ENCODE assay signal across 11 mouse cellular contexts in genomic region chr11:4197691-4198090, GRCm38 (mm10). TPM values are rescaled to one million over a fixed set of nuclear protein-coding genes. Genes with fewer than 3 reads are reported as not detected.
A peak's percentile ranks its signal among the peaks of the same experiment; 100 is the strongest.
DNase-seq lines count a peak whose midpoint lies in the region; ATAC-seq lines count a peak whose summit lies in the region.
"Had no signal": no experiment of that assay in that cellular context is flagged by ENCODE, and none has a peak within 500 bp of the region (broad histone marks: within the 10 kb centered on the region; RNA-seq: fewer than 3 reads in every experiment).

No protein-coding gene starts in this region.

- H3K27ac ChIP-seq in heart, embryonic 11.5 days (ENCODE audit: low read depth, low read length), result no peak overlapping the region
- H3K27ac ChIP-seq in brown adipose tissue, adult 24 weeks (replicated peaks; ENCODE audit: low read depth, low read length), result peak overlapping the region; percentile 17; the same call in 1 of the 2 replicates
- H3K27ac ChIP-seq: forebrain, embryonic 13.5 days; hindbrain, embryonic 10.5 days; midbrain, embryonic 15.5 days had no signal

- ATAC-seq in heart, embryonic 11.5 days (replicated peaks; ENCODE audit: insufficient number of reproducible peaks, low FRiP score, low TSS enrichment), result no peak
- ATAC-seq: forebrain, embryonic 13.5 days; midbrain, embryonic 15.5 days had no signal

- H3K9me3 ChIP-seq in heart, embryonic 11.5 days (replicated peaks; ENCODE audit: control insufficient read depth, low read length), result no peaks in the 10 kb centered on the region
- H3K9me3 ChIP-seq: forebrain, embryonic 13.5 days; hindbrain, embryonic 10.5 days; midbrain, embryonic 15.5 days had no signal

- no peak overlapping the region for H3K4me2 ChIP-seq in heart, embryonic 11.5 days
- H3K4me2 ChIP-seq: forebrain, embryonic 13.5 days; midbrain, embryonic 15.5 days had no signal

- no peaks in the 10 kb centered on the region for H3K36me3 ChIP-seq in heart, embryonic 11.5 days (ENCODE audit: control insufficient read depth, insufficient read depth, low read length)
- H3K36me3 ChIP-seq: hindbrain, embryonic 10.5 days; midbrain, embryonic 15.5 days had no signal

- peak; percentile 96 for DNase-seq in heart, adult 11 months
- DNase-seq in 3134 (ENCODE audit: extremely low read depth, insufficient read length, low spot score), result peak; percentile 61
- peak; percentile 83 to 94 for DNase-seq in kidney, postnatal 25 days
- no peak for DNase-seq in gastrocnemius, adult 18-20 months (ENCODE audit: low spot score)
- DNase-seq in neural tube, embryonic 10.5 days (ENCODE audit: extremely low spot score, low spot score), result no peak
- no peak for DNase-seq in thymus, postnatal 4 days

- no peaks in the 10 kb centered on the region for H3K4me1 ChIP-seq in heart, embryonic 11.5 days (ENCODE audit: control insufficient read depth, insufficient read depth, low read length)
- peaks cover 19% of the 10 kb centered on the region for H3K4me1 ChIP-seq in brown adipose tissue, adult 24 weeks (ENCODE audit: control insufficient read depth, insufficient read depth, insufficient read length, low read length)
- H3K4me1 ChIP-seq: forebrain, embryonic 13.5 days; midbrain, embryonic 15.5 days had no signal

- 85% methylated on average over 1 of the region's 1 CpGs for WGBS in heart, embryonic 11.5 days (ENCODE audit: insufficient replicate concordance)

- H3K27me3 ChIP-seq in heart, embryonic 11.5 days (ENCODE audit: control insufficient read depth, insufficient read depth, low read length), result no peaks in the 10 kb centered on the region
- H3K27me3 ChIP-seq: forebrain, embryonic 13.5 days; midbrain, embryonic 15.5 days had no signal

- H3K4me3 ChIP-seq in heart, embryonic 11.5 days (ENCODE audit: low read depth, low read length), result no peak overlapping the region
- no peak overlapping the region for H3K4me3 ChIP-seq in brown adipose tissue, adult 24 weeks (ENCODE audit: insufficient read depth, low read depth, low read length)
- H3K4me3 ChIP-seq: forebrain, embryonic 13.5 days; hindbrain, embryonic 10.5 days; midbrain, embryonic 15.5 days had no signal

- no peak overlapping the region for H3K9ac ChIP-seq in heart, embryonic 11.5 days (ENCODE audit: low read depth, low read length)
- H3K9ac ChIP-seq: forebrain, embryonic 13.5 days; midbrain, embryonic 15.5 days had no signal

RNA-seq across cellular contexts. Expression of gene Tbc1d10a, which starts 11.1 kb away (rescaled TPM):
- polyA plus RNA-seq in heart, embryonic 11.5 days (2014; fragmentation: Nextera tagmentation; extraction: Ambion mirVana), result 8.5 and 10.1 TPM in 2 replicates
- 2.4 and 2.9 TPM in 2 replicates for polyA plus RNA-seq in brown adipose tissue, adult 24 weeks (2012; ENCODE audit: insufficient read depth, insufficient read length, missing spikeins)
- total RNA-seq in gastrocnemius, adult 18-20 months (2021), result 1 to 10 TPM; 3.5 to 3.8 TPM

RNA-seq across cellular contexts. Expression of gene Castor1, which starts 20.3 kb away (rescaled TPM):
- polyA plus RNA-seq in heart, embryonic 11.5 days (2014; fragmentation: Nextera tagmentation; extraction: Ambion mirVana), result 2.2 and 2.5 TPM in 2 replicates
- 2.4 and 3.4 TPM in 2 replicates for polyA plus RNA-seq in brown adipose tissue, adult 24 weeks (2012; ENCODE audit: insufficient read depth, insufficient read length, missing spikeins)
- 1 to 10 TPM; 1.8 to 2.9 TPM for total RNA-seq in gastrocnemius, adult 18-20 months (2021)

RNA-seq across cellular contexts. Expression of gene Sf3a1, which starts 37.5 kb away (rescaled TPM):
- polyA plus RNA-seq in heart, embryonic 11.5 days (2014; fragmentation: Nextera tagmentation; extraction: Ambion mirVana), result 44.7 and 47.9 TPM in 2 replicates
- polyA plus RNA-seq in brown adipose tissue, adult 24 weeks (2012; ENCODE audit: insufficient read depth, insufficient read length, missing spikeins), result 7.3 and 13.4 TPM in 2 replicates
- 10 to 100 TPM; 15.0 to 18.6 TPM for total RNA-seq in gastrocnemius, adult 18-20 months (2021)

RNA-seq across cellular contexts. Expression of gene Ccdc157, which starts 37.6 kb away (rescaled TPM):
- 2.2 and 2.6 TPM in 2 replicates for polyA plus RNA-seq in heart, embryonic 11.5 days (2014; fragmentation: Nextera tagmentation; extraction: Ambion mirVana)
- polyA plus RNA-seq in brown adipose tissue, adult 24 weeks (2012; ENCODE audit: insufficient read depth, insufficient read length, missing spikeins), result 1.7 and 2.1 TPM in 2 replicates
- total RNA-seq in gastrocnemius, adult 18-20 months (2021), result 1 to 10 TPM; 1.8 to 1.9 TPM

RNA-seq across cellular contexts. Expression of gene Osm, which starts 38.5 kb away (rescaled TPM):
- polyA plus RNA-seq in heart, embryonic 11.5 days (2014; fragmentation: Nextera tagmentation; extraction: Ambion mirVana), result 0.10 and 0.11 TPM in 2 replicates
- polyA plus RNA-seq in brown adipose tissue, adult 24 weeks (2012; ENCODE audit: insufficient read depth, insufficient read length, missing spikeins), result not detected in 2 replicates
- total RNA-seq in gastrocnemius, adult 18-20 months (2021), result not detected
- polyA plus RNA-seq: forebrain, embryonic 13.5 days had no signal

Comparison
In these comparisons a context has a peak if more than half of its experiments do, and no peak if none do; other contexts are left out.
1. DNase-seq: peak in heart, adult 11 months (single experiment), 3134 (single experiment) and kidney, postnatal 25 days (2 of 2); none in gastrocnemius, adult 18-20 months (single experiment), neural tube, embryonic 10.5 days (single experiment) and thymus, postnatal 4 days (single experiment).